Mouse (Mus musculus): ENCODE data around the gene Tnfaip1. TPM values are rescaled to one million over a fixed set of nuclear protein-coding genes. Genes with fewer than 3 reads are reported as not detected.
A peak's percentile ranks its signal among the peaks of the same experiment; 100 is the strongest.

Gene Tnfaip1
- total RNA-seq, 2 experiments from 2014 or later, result 38.3 to 43.0 TPM

DNA sequence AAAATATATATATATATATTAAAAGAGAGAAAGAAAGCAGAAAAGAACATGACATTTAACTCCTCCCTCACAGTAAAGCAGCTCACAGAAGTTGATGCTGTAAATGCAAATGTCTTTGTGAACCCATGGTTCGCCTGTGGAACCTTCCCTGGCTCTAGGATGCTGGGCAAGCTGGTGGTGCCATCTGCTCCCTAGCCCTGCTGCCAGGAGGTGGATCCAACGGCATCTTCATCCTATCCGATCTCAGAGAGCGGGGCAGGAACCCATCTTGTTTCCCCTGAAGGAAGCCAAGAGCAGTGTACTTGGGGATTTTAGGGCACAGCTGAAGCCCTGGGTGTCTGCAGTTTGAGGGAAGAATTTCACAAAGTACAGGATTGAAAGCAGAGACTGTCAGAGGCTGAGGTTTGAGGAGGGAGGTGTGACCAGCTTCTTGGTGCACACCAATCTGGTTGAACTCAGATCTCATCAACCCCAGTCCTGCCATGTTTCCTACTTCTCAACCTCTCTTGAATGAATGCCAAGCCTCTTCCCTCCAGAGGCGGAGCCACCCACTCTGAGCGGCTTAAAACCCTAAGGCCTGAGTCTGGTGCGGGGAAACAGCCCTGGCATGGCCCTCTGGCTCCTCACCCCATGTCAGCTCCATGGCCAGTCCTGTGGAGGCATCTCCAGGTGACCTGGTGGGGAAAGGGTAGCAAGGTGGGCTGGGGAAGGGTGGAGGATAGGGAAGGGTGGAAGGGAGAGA lies 33.1 kb downstream of the Tnfaip1 start, which contains the start of gene Sebox:
Gene Sebox, plus strand, starts transcription at position 539 of the 742 bp plus-strand sequence.
- no peak for DNase-seq (ENCODE audit: low spot score in 2 of 2)

DNA sequence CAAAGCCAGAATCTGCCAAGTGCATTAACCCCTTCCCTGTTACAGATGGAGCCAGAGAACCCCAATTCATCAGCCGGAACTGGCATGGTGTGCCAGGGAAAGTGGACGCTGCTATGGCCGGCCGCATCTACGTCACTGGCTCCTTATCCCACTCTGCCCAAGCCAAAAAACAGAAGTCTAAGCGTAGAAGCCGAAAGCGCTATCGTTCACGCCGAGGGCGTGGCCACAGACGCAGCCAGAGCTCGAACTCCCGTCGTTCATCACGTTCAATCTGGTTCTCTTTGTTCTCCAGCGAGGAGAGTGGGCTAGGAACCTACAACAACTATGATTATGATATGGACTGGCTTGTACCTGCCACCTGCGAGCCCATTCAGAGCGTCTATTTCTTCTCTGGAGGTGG lies 34.6 kb downstream of the Tnfaip1 start:
- no peak for DNase-seq (ENCODE audit: low spot score in 2 of 2)

DNA sequence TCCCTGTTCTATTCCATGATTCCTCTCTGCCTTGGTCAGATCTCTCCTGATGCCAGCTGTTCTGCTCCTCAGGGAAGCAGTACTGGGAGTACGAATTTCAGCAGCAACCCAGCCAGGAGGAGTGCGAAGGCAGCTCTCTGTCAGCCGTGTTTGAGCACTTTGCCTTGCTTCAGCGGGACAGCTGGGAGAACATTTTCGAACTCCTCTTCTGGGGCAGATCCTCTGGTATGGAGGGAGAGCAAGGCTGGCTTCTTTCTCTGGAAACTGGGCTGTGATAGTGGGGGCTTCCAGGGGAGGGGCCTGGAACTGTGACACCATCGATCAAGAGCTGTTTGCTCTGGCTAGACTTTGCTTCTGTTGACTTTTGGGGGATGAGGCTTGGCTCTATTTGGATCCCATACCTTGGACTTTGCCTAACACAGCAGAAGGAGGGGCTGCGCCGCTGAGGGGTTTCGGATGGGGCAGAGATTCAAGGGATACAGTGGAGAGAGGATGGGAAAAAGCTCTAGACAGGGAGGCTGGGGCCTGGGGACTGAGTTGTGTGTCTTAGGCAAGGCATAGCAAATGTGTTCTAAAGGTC lies 35.4 kb downstream of the Tnfaip1 start:
- no peak for DNase-seq (ENCODE audit: low spot score in 2 of 2)

DNA sequence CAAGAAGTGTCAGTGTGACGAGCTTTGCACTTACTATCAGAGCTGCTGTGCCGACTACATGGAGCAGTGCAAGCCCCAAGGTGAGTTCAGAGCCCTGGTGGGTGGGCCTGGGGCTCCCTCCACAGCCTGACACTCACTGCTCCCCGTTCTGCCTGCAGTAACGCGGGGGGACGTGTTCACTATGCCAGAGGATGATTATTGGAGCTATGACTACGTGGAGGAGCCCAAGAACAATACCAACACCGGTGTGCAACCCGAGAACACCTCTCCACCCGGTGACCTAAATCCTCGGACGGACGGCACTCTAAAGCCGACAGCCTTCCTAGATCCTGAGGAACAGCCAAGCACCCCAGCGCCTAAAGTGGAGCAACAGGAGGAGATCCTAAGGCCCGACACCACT lies 36.6 kb downstream of the Tnfaip1 start:
- no peak for DNase-seq (ENCODE audit: low spot score in 2 of 2)

DNA sequence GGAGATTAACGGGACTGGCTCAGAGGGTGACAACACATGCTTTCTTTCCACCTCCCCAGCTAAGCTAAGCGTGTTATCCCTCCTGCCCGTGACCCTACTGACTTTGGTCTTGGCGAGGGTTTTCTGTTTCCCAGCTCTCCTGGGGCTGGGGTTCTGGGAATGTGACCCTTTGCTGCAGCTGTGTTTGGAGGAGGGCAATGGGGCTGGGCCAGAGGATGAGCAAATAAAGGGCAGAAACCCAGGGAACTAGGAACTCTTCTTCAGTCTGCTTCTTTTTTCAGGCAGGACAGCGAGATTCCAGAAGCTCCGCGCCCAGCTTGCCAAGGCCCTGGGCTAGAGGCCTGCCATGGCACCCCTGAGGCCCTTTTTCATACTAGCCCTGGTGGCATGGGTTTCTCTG lies 37.1 kb downstream of the Tnfaip1 start, which contains the start of gene Vtn:
Gene Vtn, plus strand, starts transcription at position 88 of the 400 bp plus-strand sequence.
- no peak for DNase-seq (ENCODE audit: low spot score in 2 of 2)

DNA sequence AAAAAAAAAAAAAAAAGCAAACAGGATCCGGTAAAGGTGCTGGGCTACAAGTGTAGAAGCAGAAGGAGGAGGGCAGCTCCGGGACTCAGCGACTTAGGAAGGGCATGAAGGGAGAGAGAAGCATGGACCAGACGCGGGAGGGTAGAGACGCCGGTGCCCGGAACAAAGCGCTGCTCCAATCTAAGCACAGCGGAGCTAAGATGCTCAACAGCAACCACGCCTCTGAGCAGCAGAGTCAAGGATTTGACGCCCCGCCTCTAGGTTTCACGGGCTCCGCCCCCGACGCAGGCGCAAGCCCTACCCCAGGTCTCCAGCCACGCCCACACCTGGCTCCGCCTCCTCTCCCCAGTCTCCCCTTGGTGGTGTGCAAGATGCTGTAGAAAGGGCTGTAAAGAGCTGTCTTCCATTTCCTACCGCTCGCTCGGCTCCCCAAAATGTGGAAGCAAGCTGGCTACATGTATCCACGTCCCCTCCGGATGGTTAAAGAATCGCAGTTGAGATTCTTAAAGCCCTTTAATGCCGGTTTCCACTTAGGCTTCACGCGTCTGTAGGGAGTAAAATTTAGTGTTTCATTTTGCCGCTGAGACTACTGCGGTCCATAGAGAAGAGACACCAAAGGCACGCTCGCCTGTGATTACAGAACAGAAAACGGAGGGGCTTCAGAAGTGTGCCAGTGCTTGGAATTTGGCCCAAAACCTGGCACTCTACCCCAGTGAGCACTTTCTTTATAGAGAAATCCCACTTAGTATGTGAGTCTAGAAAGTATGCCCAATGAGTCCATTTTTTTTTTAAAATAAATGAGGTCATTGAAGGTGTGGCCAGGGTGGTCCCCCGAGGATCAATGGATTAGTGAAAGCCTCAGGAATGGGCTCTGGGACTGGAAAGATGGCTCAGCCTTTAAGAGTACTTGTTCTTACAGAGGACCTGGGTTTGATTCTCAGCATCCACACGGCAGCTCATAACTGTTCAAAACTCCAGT lies 38.3 kb downstream of the Tnfaip1 start, which contains the start of gene Sarm1:
Gene Sarm1, minus strand, starts transcription at position 211 of the 979 bp plus-strand sequence.
- peak; percentile 91 to 92 for DNase-seq (ENCODE audit: low spot score in 2 of 2)

DNA sequence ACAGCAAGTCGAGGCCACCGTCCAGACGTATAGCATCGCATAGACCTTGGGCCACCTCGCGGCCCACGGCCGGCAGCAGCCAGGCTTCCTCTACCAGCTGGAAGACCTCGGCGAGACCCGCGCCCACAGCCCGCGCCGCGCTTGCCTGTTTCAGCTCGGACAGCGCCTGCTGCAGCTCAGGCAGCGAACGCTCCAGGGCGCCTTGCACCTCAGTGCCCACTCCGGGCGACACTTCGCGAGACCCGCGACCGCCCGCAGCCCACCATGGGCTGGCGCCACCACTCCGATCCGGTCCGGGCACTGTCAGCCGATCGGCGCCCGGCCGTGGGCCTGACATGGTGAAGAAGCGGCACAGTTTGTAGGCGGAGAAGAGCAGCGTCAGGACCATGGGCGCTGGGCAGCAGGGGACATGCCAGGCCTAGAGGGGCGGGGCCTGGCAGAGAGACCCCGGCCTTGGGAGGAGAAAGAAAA lies 39.0 kb downstream of the Tnfaip1 start:
- DNase-seq (ENCODE audit: low spot score in 2 of 2), result peak; percentile 15 to 47

DNA sequence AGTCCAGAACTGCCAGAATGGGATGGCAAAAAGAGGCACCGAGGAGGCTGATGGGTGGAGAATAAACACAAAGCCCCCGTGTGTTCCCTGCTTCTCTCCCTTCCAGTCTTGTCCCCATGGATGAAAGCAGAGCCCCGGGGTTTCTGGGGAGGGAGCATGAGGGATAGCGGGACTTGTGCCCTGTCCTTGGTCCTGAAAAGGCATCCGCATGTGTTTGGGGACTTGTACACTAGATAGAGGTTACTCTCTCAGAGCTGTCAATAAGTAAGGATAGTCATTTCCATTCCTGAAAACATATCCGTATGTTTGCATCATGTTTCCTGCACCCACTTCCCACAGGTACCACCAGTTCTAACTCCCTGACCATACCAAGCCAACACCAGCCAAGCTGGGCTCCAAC lies 40.2 kb downstream of the Tnfaip1 start:
- no peak for DNase-seq (ENCODE audit: low spot score in 2 of 2)

DNA sequence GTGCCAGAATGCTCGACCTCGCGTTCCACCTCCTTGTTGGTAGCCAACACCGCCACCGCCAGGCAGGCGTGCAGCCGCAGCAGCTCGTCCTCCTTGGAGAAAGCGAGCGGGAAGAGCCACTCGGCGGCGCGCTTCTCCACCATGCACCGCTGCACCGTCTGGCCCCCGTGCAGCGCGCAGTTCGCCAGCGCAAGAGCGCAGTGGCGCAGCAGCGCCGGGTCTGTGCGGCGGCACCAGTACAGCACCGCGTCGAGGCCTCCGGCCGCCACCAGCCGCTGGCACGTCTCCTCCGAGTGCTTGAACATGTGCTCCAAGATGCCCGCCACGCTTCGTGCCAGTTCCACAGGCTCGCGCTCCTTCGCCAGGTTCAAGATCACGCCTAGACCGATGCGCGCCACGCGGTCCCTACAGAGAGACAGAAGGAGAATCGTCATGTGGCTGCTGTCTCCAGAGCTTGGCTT lies 45.3 kb downstream of the Tnfaip1 start:
- peak; percentile 34 to 36 for DNase-seq (ENCODE audit: low spot score in 2 of 2)

DNA sequence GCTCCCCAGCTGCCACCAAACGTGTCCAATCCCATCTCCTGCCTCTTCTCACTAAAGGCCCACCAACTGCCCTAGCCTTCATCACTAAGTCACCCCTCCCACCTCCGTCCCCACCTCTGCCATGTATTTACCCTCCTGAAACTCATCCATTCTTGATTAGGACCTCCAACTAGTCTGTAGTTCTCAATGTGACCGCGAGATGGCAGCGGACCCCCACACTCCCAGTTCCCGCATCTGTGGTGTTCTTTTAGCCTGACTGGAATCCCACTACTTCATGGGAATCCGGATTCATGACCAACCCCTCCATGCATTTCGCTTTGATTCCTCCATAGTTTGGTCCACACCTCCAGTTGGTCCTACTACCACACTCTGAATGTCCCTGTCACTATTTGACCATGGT lies 48.0 kb downstream of the Tnfaip1 start:
- DNase-seq (ENCODE audit: low spot score in 2 of 2), result peak; percentile 70 to 74

DNA sequence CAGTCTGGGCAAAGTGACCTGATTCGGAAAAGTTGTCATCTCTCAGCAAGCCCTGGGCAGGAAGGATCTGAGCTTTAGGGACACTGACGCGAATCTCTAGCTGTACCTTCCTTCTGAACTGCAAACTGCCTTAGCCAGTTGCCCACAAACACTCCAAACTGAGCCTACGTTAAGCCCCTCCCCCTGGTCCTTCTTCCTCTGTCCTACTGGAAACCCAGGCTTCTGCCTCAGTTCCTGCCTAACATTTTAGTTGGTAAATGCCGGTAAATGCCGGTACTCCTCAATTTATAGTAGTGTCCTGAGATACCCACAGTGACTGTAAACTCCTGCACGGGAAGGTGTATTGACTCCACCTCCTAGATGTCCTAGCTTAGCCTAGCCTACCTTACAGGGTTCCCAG lies 52.5 kb downstream of the Tnfaip1 start:
- DNase-seq (ENCODE audit: low spot score in 2 of 2), result no peak

DNA sequence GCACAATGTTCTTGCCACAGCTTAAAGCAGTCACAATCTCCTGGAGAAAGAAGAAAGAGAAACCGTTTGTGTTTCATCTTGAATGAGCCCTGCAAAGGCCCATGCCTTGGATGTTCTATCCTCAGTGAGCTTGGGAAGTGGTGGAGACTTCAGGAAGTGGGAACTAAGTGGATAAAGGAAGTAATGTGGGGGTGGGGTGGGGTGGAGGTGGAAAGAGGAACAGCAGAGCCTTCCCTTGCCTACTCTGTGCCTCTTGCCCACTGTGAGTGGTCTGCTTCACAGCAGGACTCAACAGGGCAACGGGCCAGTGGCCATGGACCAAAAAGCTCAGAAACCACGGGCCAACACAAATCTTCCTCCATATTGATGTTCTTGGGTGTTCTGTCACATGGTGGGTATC lies 60.8 kb downstream of the Tnfaip1 start:
- no peak for DNase-seq (ENCODE audit: low spot score in 2 of 2)

Other genes starting within 250 kb of the Tnfaip1 start
- gene BC030499, start 245.5 kb downstream of the Tnfaip1 start, total RNA-seq (2021), result under 1 TPM; 0.46 to 0.54 TPM
- 1 to 10 TPM; 1.9 to 4.3 TPM for gene Spag5, start 234.8 kb downstream of the Tnfaip1 start, total RNA-seq (2021)
- gene Aldoc, start 213.4 kb downstream of the Tnfaip1 start, total RNA-seq (2021), result 10 to 100 TPM; 20.8 to 26.9 TPM
- 10 to 100 TPM; 56.2 to 62.4 TPM for gene Pigs, start 207.9 kb downstream of the Tnfaip1 start, total RNA-seq (2021)
- 10 to 100 TPM; 25.8 to 29.0 TPM for gene Unc119, start 192.8 kb downstream of the Tnfaip1 start, total RNA-seq (2021)
- under 1 TPM; 0.19 to 0.20 TPM for gene Foxn1, start 149.8 kb downstream of the Tnfaip1 start, total RNA-seq (2021)
- not detected for gene Slc13a2, start 114.1 kb downstream of the Tnfaip1 start, total RNA-seq (2021)
- gene Slc46a1, start 70.6 kb downstream of the Tnfaip1 start, total RNA-seq (2021), result 10 to 100 TPM; 27.4 to 32.0 TPM
- 1 to 10 TPM; 5.3 to 6.4 TPM for gene Sarm1, start 38.6 kb downstream of the Tnfaip1 start, total RNA-seq (2021)
- 1 to 10 TPM; 1.6 to 4.5 TPM for gene Vtn, start 37.2 kb downstream of the Tnfaip1 start, total RNA-seq (2021)
- not detected for gene Sebox, start 32.9 kb downstream of the Tnfaip1 start, total RNA-seq (2021)
- gene Tmem199, start 24.2 kb downstream of the Tnfaip1 start, total RNA-seq (2021), result 10 to 100 TPM; 27.8 to 28.0 TPM
- 100 to 1,000 TPM; 153 to 166 TPM for gene Poldip2, start 24.1 kb downstream of the Tnfaip1 start, total RNA-seq (2021)
- gene Ift20, start within 50 bp of the Tnfaip1 start, total RNA-seq (2021), result 10 to 100 TPM; 91.4 to 96.0 TPM
- gene Tmem97, start 14.4 kb upstream of the Tnfaip1 start, total RNA-seq (2021), result 10 to 100 TPM; 27.6 to 40.9 TPM
- 10 to 100 TPM; 39.0 to 84.5 TPM for gene Nlk, start 161.0 kb upstream of the Tnfaip1 start, total RNA-seq (2021)
- 10 to 100 TPM; 35.8 to 45.9 TPM for gene Ccnq, start 215.4 kb upstream of the Tnfaip1 start, total RNA-seq (2021)

Data from adrenal gland, adult 18-20 months (tissue).